ENCODE assay signal across 8 mouse cellular contexts in genomic region chr11:86807001-86807477, GRCm38 (mm10). TPM values are rescaled to one million over a fixed set of nuclear protein-coding genes. Genes with fewer than 3 reads are reported as not detected.
DNase-seq lines count a peak whose midpoint lies in the region; ATAC-seq and TF ChIP-seq lines count a peak whose summit lies in the region.

No protein-coding gene starts in this region.

- no peaks in the 10 kb centered on the region for H3K9me3 ChIP-seq in forebrain, embryonic 12.5 days
- H3K9me3 ChIP-seq in hindbrain, embryonic 10.5 days: no peaks in the 10 kb centered on the region
- H3K9me3 ChIP-seq in lung, embryonic 14.5 days (ENCODE audit: low read depth, low read length): no peaks in the 10 kb centered on the region
- no peaks in the 10 kb centered on the region for H3K9me3 ChIP-seq in neural tube, embryonic 15.5 days (replicated peaks)

- H3K4me3 ChIP-seq in forebrain, embryonic 12.5 days (replicated peaks): peak overlapping the region; percentile 96
- peak overlapping the region; percentile 88 for H3K4me3 ChIP-seq in hindbrain, embryonic 10.5 days
- peak overlapping the region; percentile 94 for H3K4me3 ChIP-seq in lung, embryonic 14.5 days (ENCODE audit: low read depth, low read length)
- H3K4me3 ChIP-seq in neural tube, embryonic 15.5 days (replicated peaks): peak overlapping the region; percentile 100

- ATAC-seq in forebrain, embryonic 12.5 days (ENCODE audit: low FRiP score): peak; percentile 91
- peak; percentile 84 for ATAC-seq in lung, embryonic 14.5 days (ENCODE audit: insufficient read depth)
- ATAC-seq in neural tube, embryonic 15.5 days (ENCODE audit: low FRiP score): peak; percentile 91

- TF ChIP-seq CTCF in lung, embryonic 14.5 days (IDR thresholded peaks at IDR 0.05; ENCODE audit: low read depth): no peak

- H3K27me3 ChIP-seq in forebrain, embryonic 12.5 days: no peaks in the 10 kb centered on the region
- H3K27me3 ChIP-seq in hindbrain, embryonic 10.5 days (ENCODE audit: insufficient read depth, poor library complexity, severe bottlenecking): peaks cover 3% of the 10 kb centered on the region; the same call in 1 of the 2 replicates
- no peaks in the 10 kb centered on the region for H3K27me3 ChIP-seq in lung, embryonic 14.5 days (ENCODE audit: insufficient read depth, low read length)
- H3K27me3 ChIP-seq in neural tube, embryonic 15.5 days (replicated peaks): no peaks in the 10 kb centered on the region

- under 1% methylated on average over 25 of the region's 25 CpGs for WGBS in forebrain, embryonic 12.5 days
- under 1% methylated on average over 25 of the region's 25 CpGs for WGBS in hindbrain, embryonic 10.5 days
- WGBS in lung, embryonic 14.5 days: under 1% methylated on average over 25 of the region's 25 CpGs
- WGBS in neural tube, embryonic 15.5 days: under 1% methylated on average over 25 of the region's 25 CpGs

- H3K9ac ChIP-seq in forebrain, embryonic 12.5 days: peak overlapping the region; percentile 70
- H3K9ac ChIP-seq in lung, embryonic 14.5 days: peak overlapping the region; percentile 76
- H3K9ac ChIP-seq in neural tube, embryonic 15.5 days (replicated peaks): peak overlapping the region; percentile 66

- peak; percentile 72 for DNase-seq in Muller cell, postnatal 12 days (ENCODE audit: inconsistent ontology term)
- peak; percentile 62 for DNase-seq in c-Kit-negative CD71-positive TER-119-positive erythroid progenitor cells, embryonic 14.5 days (ENCODE audit: low read depth, low spot score)
- DNase-seq in hindbrain, embryonic 10.5 days (ENCODE audit: low spot score): peak; percentile 77
- peak; percentile 70 to 72 for DNase-seq in layer of hippocampus, adult 8-10 months (ENCODE audit: low spot score in 2 of 2)
- DNase-seq in lung, embryonic 14.5 days: peak; percentile 74
- DNase-seq in thymus, postnatal 14 days: peak; percentile 59

- H3K36me3 ChIP-seq in forebrain, embryonic 12.5 days (replicated peaks): peaks cover 24% of the 10 kb centered on the region
- peaks cover 43% of the 10 kb centered on the region for H3K36me3 ChIP-seq in hindbrain, embryonic 10.5 days
- H3K36me3 ChIP-seq in lung, embryonic 14.5 days (ENCODE audit: insufficient read depth): peaks cover 29% of the 10 kb centered on the region
- H3K36me3 ChIP-seq in neural tube, embryonic 15.5 days: peaks cover 15% of the 10 kb centered on the region

- peak overlapping the region; percentile 53 for H3K4me2 ChIP-seq in forebrain, embryonic 12.5 days
- peak overlapping the region; percentile 62 for H3K4me2 ChIP-seq in lung, embryonic 14.5 days
- H3K4me2 ChIP-seq in neural tube, embryonic 15.5 days: peak overlapping the region; percentile 87

- peak overlapping the region; percentile 88 for H3K27ac ChIP-seq in forebrain, embryonic 12.5 days
- H3K27ac ChIP-seq in hindbrain, embryonic 10.5 days: peak overlapping the region; percentile 88
- H3K27ac ChIP-seq in lung, embryonic 14.5 days (ENCODE audit: low read depth): peak overlapping the region; percentile 85
- H3K27ac ChIP-seq in neural tube, embryonic 15.5 days (replicated peaks): peak overlapping the region; percentile 84

- peaks cover 13% of the 10 kb centered on the region for H3K4me1 ChIP-seq in forebrain, embryonic 12.5 days
- peaks cover 12% of the 10 kb centered on the region for H3K4me1 ChIP-seq in hindbrain, embryonic 10.5 days (replicated peaks)
- H3K4me1 ChIP-seq in lung, embryonic 14.5 days (ENCODE audit: insufficient read depth): no peaks in the 10 kb centered on the region
- peaks cover 12% of the 10 kb centered on the region for H3K4me1 ChIP-seq in neural tube, embryonic 15.5 days

RNA-seq across cellular contexts. Expression of gene Dhx40, which starts 0.5 kb away (rescaled TPM):
- 44.0 and 48.2 TPM in 2 replicates for polyA plus RNA-seq in forebrain, embryonic 12.5 days (2016; fragmentation: Nextera tagmentation; extraction: Ambion mirVana)
- polyA plus RNA-seq in hindbrain, embryonic 10.5 days (2016; fragmentation: Nextera tagmentation; extraction: Ambion mirVana): 34.1 and 37.8 TPM in 2 replicates
- 10 to 100 TPM; 25.2 to 34.7 (median 29.0) TPM for total RNA-seq in layer of hippocampus, adult 8-10 months (2022)
- 29.9 and 32.4 TPM in 2 replicates for polyA plus RNA-seq in lung, embryonic 14.5 days (2014; fragmentation: Nextera tagmentation; extraction: Ambion mirVana)
- 15.5 and 15.7 TPM in 2 replicates for polyA plus RNA-seq in neural tube, embryonic 15.5 days (2015; fragmentation: Nextera tagmentation; extraction: Ambion mirVana)

RNA-seq across cellular contexts. Expression of gene Cltc, which starts 49.7 kb away (rescaled TPM):
- polyA plus RNA-seq in forebrain, embryonic 12.5 days (2016; fragmentation: Nextera tagmentation; extraction: Ambion mirVana): 159 and 167 TPM in 2 replicates
- 138 and 139 TPM in 2 replicates for polyA plus RNA-seq in hindbrain, embryonic 10.5 days (2016; fragmentation: Nextera tagmentation; extraction: Ambion mirVana)
- total RNA-seq in layer of hippocampus, adult 8-10 months (2022): 100 to 1,000 TPM; 469 to 494 (median 482) TPM
- 179 and 186 TPM in 2 replicates for polyA plus RNA-seq in lung, embryonic 14.5 days (2014; fragmentation: Nextera tagmentation; extraction: Ambion mirVana)
- polyA plus RNA-seq in neural tube, embryonic 15.5 days (2015; fragmentation: Nextera tagmentation; extraction: Ambion mirVana): 147 and 153 TPM in 2 replicates

Comparison
In these comparisons a context has a peak if more than half of its experiments do, and no peak if none do; other contexts are left out.
1. Peak in every context shown above with its lines: DNase-seq, ATAC-seq, H3K4me3 ChIP-seq and H3K27ac ChIP-seq.